Mouse (Mus musculus) ES-Bruce4 (cell line): ENCODE measurements around the gene Sars. TPM values are rescaled to one million over a fixed set of nuclear protein-coding genes. Genes with fewer than 3 reads are reported as not detected.

Experiments used
- H3K27ac ChIP-seq: 2 replicates; pipeline ENCODE4 v1.5.1; 2012; ENCODE audit warnings: low read length, inconsistent platforms; ENCODE audit not compliant: insufficient read depth
- H3K27me3 ChIP-seq: 2 replicates; pipeline ENCODE4 v1.6.1; 2012; ENCODE audit warnings: mild to moderate bottlenecking, low read length, inconsistent platforms; ENCODE audit not compliant: control insufficient read depth, poor library complexity, insufficient read depth, severe bottlenecking
- H3K36me3 ChIP-seq: 2 replicates; pipeline ENCODE4 v1.6.1; 2012; ENCODE audit warnings: inconsistent platforms, mild to moderate bottlenecking, low read length, moderate library complexity; ENCODE audit not compliant: control insufficient read depth, poor library complexity, insufficient read depth, severe bottlenecking
- H3K4me1 ChIP-seq: one replicate; pipeline ENCODE4 v1.8.1; 2011; ENCODE audit warnings: low read length; ENCODE audit not compliant: control insufficient read depth, insufficient read depth
- H3K4me3 ChIP-seq: 2 replicates; pipeline ENCODE4 v1.5.1; 2011; ENCODE audit warnings: low read depth, mild to moderate bottlenecking, low read length
- H3K9ac ChIP-seq: 2 replicates; pipeline ENCODE4 v1.6.1; 2012; ENCODE audit warnings: low read depth, mild to moderate bottlenecking, inconsistent platforms; ENCODE audit not compliant: poor library complexity, severe bottlenecking
- H3K9me3 ChIP-seq: replicated peaks from 2 replicates; pipeline ENCODE4 v1.6.1; 2012; ENCODE audit warnings: mild to moderate bottlenecking, low read length, inconsistent platforms; ENCODE audit not compliant: control insufficient read depth, poor library complexity, insufficient read depth, severe bottlenecking
- CTCF ChIP-seq: IDR thresholded peaks from one replicate; pipeline ENCODE4 v1.8.1; 2011; ENCODE audit warnings: low read depth, low read length
- EP300 ChIP-seq: IDR thresholded peaks from 2 replicates; pipeline ENCODE4 v1.6.1; 2011; ENCODE audit warnings: low read depth, low read length; ENCODE audit not compliant: insufficient read depth
- POLR2A ChIP-seq: IDR thresholded peaks from one replicate; pipeline ENCODE4 v1.8.1; 2011; ENCODE audit warnings: low read length; ENCODE audit not compliant: insufficient read depth
- polyA plus RNA-seq: library from polyadenylated mRNA; stranded (reverse); fragments of >200 nt; gene quantifications from 2 replicates; pipeline ENCODE4 v1.2.4, GENCODE M21; 2011; ENCODE audit warnings: low read depth; ENCODE audit not compliant: missing spikeins, insufficient read depth, insufficient read length

Gene Sars
- 258 and 273 TPM in 2 replicates for polyA plus RNA-seq

DNA sequence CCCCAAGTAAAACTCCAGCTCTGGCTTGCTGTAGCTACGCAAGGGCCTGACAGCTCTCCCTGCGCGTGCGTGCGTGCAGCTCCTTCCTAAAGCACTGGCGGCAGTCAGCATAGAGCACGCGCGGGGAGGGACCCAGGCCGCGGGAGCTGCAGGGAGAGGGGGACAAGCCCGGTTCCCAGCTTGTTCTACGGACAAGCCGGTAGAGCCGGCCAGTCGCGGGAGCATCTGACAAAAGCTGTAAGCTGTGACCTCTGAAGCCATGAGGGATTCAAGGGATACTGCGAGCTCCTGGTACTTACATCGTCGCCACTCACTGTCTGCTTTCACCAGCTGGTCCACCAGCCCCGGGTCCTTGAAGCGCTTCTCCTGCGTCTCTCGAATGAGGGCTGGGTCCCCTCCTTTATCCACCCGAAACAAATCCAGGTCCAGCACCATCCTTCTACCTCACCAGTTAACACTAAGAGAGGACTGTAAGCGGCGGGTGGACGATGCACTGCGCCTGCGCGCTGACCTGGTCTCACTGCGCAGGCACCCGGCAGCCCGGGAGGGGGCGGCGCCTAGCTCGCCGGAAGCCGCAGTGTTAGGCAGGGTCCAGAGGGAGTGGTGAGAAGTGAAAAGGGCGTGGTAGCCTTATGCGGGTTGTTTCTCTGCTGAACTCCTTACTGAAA lies at the start of gene Sars:
Gene Sars (minus strand): TSS at position 512 of the 668 bp plus-strand sequence.
- Histone ChIP-seq H3K4me1 (peaks cover 2% of the 10 kb centered on the region), H3K9me3 (no peaks in the 10 kb centered on the region), H3K36me3 (peaks cover 19% of the 10 kb centered on the region), H3K4me3 (peak within 1 kb of the TSS; percentile 95), H3K27me3 (no peaks in the 10 kb centered on the region), H3K27ac (peak within 1 kb of the TSS; percentile 87), H3K9ac (peak within 1 kb of the TSS; percentile 83)
- TF ChIP-seq POLR2A (peak; percentile 39), EP300 (peak; percentile 75), CTCF (no peak)

DNA sequence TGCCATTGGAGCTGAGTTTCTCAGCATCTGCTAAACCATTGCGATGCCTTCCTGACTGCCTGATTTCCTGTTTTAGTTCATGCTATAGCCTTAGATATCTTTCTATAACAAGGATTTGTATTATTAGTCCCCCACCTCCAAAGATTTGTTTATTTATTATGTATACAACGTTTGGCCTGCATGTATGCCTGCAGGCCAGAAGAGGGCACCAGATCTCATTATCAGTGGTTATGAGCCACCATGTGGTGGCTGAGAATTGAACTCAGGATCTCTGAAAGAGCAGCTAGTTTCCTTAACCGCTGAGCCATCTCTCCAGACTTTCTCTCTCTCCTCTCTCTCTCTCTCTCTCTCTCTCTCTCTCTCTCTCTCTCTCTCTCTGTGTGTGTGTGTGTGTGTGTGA lies 45.0 kb upstream of the Sars start:
- Histone ChIP-seq H3K4me1 (no peaks in the 10 kb centered on the region), H3K27me3 (no peaks in the 10 kb centered on the region; the same call in 1 of the 2 replicates), H3K36me3 (no peaks in the 10 kb centered on the region), H3K9ac (no peak overlapping the region), H3K27ac (no peak overlapping the region), H3K9me3 (no peaks in the 10 kb centered on the region), H3K4me3 (no peak overlapping the region)
- TF ChIP-seq CTCF = peak; percentile 42
- no peak for TF ChIP-seq EP300

DNA sequence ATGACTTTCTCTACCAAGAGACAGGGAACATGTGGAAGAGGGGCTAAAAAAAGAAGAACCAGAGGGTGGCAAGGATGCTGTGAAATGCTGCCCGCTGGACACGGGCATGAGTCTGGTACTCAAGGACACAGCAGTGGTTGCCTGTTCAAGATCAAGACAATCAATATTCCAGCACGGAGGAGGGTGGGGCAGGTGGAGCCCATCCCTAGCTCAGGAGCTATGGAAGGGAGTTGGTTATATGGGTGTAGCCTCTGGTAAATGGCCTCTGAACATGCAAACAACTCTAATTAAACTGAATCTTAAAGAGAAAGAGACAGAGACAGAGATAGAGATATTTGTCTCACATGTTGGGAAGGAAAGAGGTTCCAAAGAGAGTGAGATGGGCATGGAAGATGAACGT lies 39.7 kb upstream of the Sars start:
- H3K27ac ChIP-seq = no peak overlapping the region
- H3K36me3 ChIP-seq = no peaks in the 10 kb centered on the region
- no peak overlapping the region for H3K9ac ChIP-seq
- no peak overlapping the region for H3K4me3 ChIP-seq
- TF ChIP-seq CTCF = no peak
- no peak for TF ChIP-seq POLR2A
- no peak for TF ChIP-seq EP300
- H3K4me1 ChIP-seq = no peaks in the 10 kb centered on the region
- no peaks in the 10 kb centered on the region for H3K27me3 ChIP-seq
- H3K9me3 ChIP-seq = no peaks in the 10 kb centered on the region

DNA sequence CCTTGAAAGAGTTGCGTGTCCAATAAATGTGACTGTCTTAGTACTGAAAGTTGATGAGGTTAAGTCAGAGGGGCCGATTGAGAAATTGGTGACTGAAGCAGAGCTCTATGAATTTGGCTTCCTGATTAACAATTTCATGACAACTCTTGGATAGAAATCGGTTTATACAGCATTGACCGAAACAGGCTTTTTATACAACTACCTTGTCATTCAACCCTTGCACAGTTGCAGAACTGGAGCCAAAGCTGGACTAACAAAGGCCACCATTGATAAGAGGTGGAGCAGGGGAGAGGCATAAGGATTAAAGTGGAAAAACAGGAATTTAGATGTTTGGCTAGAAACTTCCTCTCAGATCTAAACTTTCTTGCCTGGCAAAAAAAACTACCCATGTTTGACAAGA lies 33.8 kb upstream of the Sars start:
- Histone ChIP-seq H3K36me3 (no peaks in the 10 kb centered on the region), H3K27me3 (no peaks in the 10 kb centered on the region), H3K4me3 (no peak overlapping the region), H3K27ac (no peak overlapping the region), H3K9ac (no peak overlapping the region), H3K9me3 (no peaks in the 10 kb centered on the region), H3K4me1 (no peaks in the 10 kb centered on the region)
- no peak for TF ChIP-seq EP300
- no peak for TF ChIP-seq POLR2A
- TF ChIP-seq CTCF = no peak

DNA sequence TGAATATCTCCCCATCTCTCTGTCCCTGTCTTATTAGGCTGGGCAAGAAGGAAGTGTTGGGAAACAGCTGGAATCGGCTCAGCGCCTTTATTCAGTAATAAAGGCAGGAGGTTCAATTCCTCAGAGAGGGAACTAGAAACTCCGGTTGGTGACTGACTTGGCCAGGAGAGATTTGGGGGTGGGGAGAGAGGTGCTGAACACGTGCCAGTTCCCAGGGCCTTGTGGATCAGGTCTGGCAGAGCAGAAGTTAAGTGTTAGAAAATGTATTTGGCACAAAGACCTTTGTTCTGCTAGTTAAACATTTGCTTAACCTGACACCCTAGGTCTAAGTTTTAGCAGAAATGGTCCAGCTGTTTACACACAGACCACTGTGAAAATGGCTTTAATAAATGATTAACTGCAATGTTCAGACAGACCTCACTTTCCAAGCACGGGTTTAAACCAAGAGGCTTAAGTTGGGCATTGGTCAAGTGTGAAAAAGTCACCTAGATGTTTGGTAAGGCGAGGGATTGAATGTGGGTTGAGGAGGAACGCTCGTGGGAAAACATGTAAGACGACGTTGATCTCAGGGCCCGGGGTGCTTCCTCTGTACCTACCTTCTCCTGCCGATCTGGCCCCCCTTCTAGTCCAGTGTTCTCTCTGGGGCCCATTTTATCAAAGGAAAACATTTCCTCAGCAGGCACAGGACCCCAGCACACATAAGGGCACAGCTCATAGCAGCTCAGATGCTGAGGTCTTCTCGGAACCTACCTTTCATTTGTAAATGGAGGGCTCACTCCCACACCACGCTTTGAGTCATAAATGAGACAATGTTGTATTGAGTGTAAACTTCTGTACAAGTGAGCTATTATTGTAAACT lies 32.0 kb upstream of the Sars start:
- no peak overlapping the region for H3K9ac ChIP-seq
- H3K27ac ChIP-seq = no peak overlapping the region
- no peaks in the 10 kb centered on the region for H3K27me3 ChIP-seq
- no peak for TF ChIP-seq EP300
- TF ChIP-seq POLR2A = no peak
- no peak for TF ChIP-seq CTCF
- no peak overlapping the region for H3K4me3 ChIP-seq
- no peaks in the 10 kb centered on the region for H3K36me3 ChIP-seq
- H3K9me3 ChIP-seq = no peaks in the 10 kb centered on the region
- no peaks in the 10 kb centered on the region for H3K4me1 ChIP-seq

DNA sequence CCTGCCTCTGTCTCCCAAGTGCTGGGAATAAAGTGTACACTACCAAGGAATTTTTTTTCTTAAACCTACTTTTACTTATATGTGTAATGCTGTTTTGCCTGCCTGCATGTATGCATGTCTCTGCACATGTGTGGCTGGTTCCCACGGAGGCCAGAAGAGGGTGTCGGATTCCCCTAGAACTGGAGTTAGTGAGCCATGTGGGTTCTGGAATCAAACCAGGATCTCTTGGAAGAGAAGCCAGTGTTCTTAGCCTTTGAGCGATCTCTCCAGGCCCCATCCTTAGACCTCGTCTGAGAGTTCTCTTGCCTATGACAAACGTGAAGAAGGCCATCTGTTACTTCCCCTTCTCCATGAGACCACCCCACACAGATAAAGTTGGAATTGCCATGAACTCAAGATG lies 30.5 kb upstream of the Sars start:
- TF ChIP-seq EP300 (no peak), POLR2A (no peak), CTCF (no peak)
- no peak overlapping the region for H3K4me3 ChIP-seq
- no peaks in the 10 kb centered on the region for H3K27me3 ChIP-seq
- no peaks in the 10 kb centered on the region for H3K9me3 ChIP-seq
- H3K36me3 ChIP-seq = no peaks in the 10 kb centered on the region
- H3K9ac ChIP-seq = no peak overlapping the region
- H3K27ac ChIP-seq = no peak overlapping the region
- no peaks in the 10 kb centered on the region for H3K4me1 ChIP-seq
